Mouse (Mus musculus): ENCODE measurements around the gene Daam2.

Gene Daam2

GRCm38 (mm10) chr17:49531661-49532060 lies 32.5 kb downstream of the Daam2 start:
- in situ Hi-C loops (cut with MboI, MseI) = loop anchor here (5.0 kb wide), 1 partner anchor 366 kb away; no protein-coding TSS in a partner anchor

GRCm38 (mm10) chr17:49530215-49530614 lies 33.9 kb downstream of the Daam2 start:
- in situ Hi-C loops (cut with MboI, MseI) = loop anchor here (5.0 kb wide), 1 partner anchor 367 kb away; no protein-coding TSS in a partner anchor

- in situ Hi-C loops (cut with MboI, MseI) = no loop called here
Measured at GRCm38 (mm10) chr17:49528503-49529205, 35.5 kb downstream of the Daam2 start.

GRCm38 (mm10) chr17:49528033-49528432 lies 36.1 kb downstream of the Daam2 start:
- in situ Hi-C loops (cut with MboI, MseI) = no loop called here

GRCm38 (mm10) chr17:49526566-49526965 lies 37.6 kb downstream of the Daam2 start:
- in situ Hi-C loops (cut with MboI, MseI) = no loop called here

GRCm38 (mm10) chr17:49525911-49526310 lies 38.2 kb downstream of the Daam2 start:
- in situ Hi-C loops (cut with MboI, MseI) = no loop called here

- in situ Hi-C loops (cut with MboI, MseI) = no loop called here
Measured at GRCm38 (mm10) chr17:49524584-49524983, 39.6 kb downstream of the Daam2 start.

GRCm38 (mm10) chr17:49522435-49522834 lies 41.7 kb downstream of the Daam2 start:
- in situ Hi-C loops (cut with MboI, MseI) = no loop called here

GRCm38 (mm10) chr17:49522002-49522401 lies 42.1 kb downstream of the Daam2 start:
- in situ Hi-C loops (cut with MboI, MseI) = no loop called here

- in situ Hi-C loops (cut with MboI, MseI) = no loop called here
Measured at GRCm38 (mm10) chr17:49520674-49521073, 43.5 kb downstream of the Daam2 start.

- in situ Hi-C loops (cut with MboI, MseI) = no loop called here
Measured at GRCm38 (mm10) chr17:49519576-49520247, 44.4 kb downstream of the Daam2 start.

- in situ Hi-C loops (cut with MboI, MseI) = no loop called here
Measured at GRCm38 (mm10) chr17:49517091-49517490, 47.1 kb downstream of the Daam2 start.

GRCm38 (mm10) chr17:49515678-49516077 lies 48.5 kb downstream of the Daam2 start:
- in situ Hi-C loops (cut with MboI, MseI) = no loop called here

GRCm38 (mm10) chr17:49515141-49515540 lies 49.0 kb downstream of the Daam2 start:
- in situ Hi-C loops (cut with MboI, MseI) = no loop called here

GRCm38 (mm10) chr17:49512671-49513085 lies 51.5 kb downstream of the Daam2 start:
- in situ Hi-C loops (cut with MboI, MseI) = no loop called here

GRCm38 (mm10) chr17:49509431-49509830 lies 54.7 kb downstream of the Daam2 start:
- in situ Hi-C loops (cut with MboI, MseI) = no loop called here

GRCm38 (mm10) chr17:49503246-49503900 lies 60.8 kb downstream of the Daam2 start:
- in situ Hi-C loops (cut with MboI, MseI) = no loop called here

- in situ Hi-C loops (cut with MboI, MseI) = no loop called here
Measured at GRCm38 (mm10) chr17:49500234-49500633, 63.9 kb downstream of the Daam2 start.

- in situ Hi-C loops (cut with MboI, MseI) = no loop called here
Measured at GRCm38 (mm10) chr17:49499635-49500034, 64.5 kb downstream of the Daam2 start.

- in situ Hi-C loops (cut with MboI, MseI) = no loop called here
Measured at GRCm38 (mm10) chr17:49498169-49498568, 66.0 kb downstream of the Daam2 start.

- in situ Hi-C loops (cut with MboI, MseI) = no loop called here
Measured at GRCm38 (mm10) chr17:49493276-49493675, 70.9 kb downstream of the Daam2 start.

GRCm38 (mm10) chr17:49489098-49489497 lies 75.0 kb downstream of the Daam2 start:
- in situ Hi-C loops (cut with MboI, MseI) = loop anchor here (10.0 kb wide), 1 partner anchor 594 kb away; no protein-coding TSS in a partner anchor

All from regulatory T cell (primary cell).